Mouse (Mus musculus): ENCODE data around the gene Pacsin2.
"Not testable (repeated sequence)": the region's sequence is repeated elsewhere in the genome, so short reads cannot be mapped to it uniquely, and the experiment has no call there.

Pacsin2 gene

DNA sequence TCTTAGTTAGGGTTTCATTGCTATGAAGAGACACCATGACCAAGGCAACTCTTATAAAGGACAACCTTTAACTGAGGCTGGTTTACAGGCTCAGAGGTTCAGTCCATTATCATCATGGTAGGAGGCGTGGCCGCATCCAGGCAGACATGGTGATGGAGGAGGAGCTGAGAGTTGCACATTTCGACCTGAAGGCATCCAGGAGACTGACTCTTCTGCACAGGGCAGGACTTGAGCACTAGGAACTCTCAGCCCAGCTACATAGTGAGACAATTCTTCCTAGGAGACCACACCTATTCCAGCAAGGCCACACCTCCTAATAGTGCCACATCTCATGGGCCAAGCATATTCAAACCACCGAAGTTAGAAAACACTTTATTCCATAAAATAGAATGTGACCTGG is 15.4 kb upstream of the Pacsin2 start:
- no peak for DNase-seq (ENCODE audit: low spot score in 2 of 2)

DNA sequence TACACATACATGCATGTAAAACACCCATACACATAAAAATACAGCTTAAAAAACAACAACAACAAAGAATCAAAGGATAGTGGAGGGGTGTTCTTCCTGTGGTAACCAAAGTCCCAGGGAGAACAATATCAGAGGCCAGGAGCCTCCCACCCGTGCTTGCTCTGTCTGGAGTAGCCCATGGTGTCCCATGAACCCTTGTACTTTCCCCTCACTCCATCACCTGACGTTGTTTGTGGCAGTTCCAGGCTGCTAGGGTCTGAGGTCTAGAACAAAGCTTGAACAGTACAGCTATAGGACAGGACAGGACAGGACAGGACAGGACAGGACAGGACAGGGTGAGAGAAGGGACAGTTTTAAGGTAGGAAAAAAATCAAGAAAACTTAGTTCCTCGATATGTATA is 13.7 kb upstream of the Pacsin2 start:
- no peak for DNase-seq (ENCODE audit: low spot score in 2 of 2)

DNA sequence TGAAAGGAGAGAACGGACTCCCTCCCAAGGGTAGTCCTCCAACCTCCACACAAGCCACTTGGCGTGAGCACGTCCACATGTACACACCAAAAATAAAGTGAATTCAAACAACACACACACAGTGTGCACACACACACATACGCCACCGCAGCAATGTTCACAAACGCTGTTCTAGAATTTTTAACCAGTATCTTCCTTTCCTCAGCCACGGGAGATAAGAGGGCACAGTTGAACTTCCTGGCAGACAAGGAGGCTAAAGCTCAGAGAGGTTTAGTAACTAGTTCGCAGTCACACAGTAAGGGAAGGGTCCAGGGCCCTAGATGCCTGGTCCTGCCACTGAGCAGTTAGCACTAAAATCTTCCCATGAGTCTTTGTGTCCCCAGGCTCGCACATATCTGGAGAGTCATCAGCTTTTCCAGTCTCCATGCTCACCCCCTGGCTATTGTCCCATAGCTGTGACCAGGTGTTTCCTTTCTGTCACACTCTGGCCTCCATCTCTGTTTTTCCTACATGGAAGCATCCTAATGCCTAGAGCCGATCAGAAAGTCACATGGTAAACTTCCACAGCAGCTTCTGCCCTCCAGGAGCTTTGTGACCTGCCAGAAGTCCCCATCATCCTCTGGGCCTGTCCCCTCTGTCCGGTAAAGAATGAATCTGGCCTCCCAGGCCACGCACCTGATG is 12.3 kb upstream of the Pacsin2 start:
- no peak for DNase-seq (ENCODE audit: low spot score in 2 of 2)

DNA sequence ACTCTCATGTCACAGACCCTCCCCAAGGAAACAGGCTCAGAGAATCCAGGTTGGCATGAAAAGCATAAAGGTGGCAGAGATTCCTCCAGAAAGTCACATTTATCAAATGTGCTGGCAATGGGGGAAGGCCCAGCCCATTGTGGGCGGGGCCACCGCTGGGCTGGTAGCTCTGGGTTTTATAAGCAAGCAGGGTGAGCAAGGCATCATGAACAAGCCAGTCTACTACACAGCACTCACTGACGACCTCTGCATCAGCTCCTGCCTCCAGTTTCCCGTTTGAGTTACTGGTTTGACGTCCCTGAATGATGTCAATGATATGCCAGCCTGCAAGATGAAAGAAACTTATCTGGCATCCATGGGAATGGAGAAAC is 10.0 kb upstream of the Pacsin2 start:
- DNase-seq (ENCODE audit: low spot score in 2 of 2) = no peak

DNA sequence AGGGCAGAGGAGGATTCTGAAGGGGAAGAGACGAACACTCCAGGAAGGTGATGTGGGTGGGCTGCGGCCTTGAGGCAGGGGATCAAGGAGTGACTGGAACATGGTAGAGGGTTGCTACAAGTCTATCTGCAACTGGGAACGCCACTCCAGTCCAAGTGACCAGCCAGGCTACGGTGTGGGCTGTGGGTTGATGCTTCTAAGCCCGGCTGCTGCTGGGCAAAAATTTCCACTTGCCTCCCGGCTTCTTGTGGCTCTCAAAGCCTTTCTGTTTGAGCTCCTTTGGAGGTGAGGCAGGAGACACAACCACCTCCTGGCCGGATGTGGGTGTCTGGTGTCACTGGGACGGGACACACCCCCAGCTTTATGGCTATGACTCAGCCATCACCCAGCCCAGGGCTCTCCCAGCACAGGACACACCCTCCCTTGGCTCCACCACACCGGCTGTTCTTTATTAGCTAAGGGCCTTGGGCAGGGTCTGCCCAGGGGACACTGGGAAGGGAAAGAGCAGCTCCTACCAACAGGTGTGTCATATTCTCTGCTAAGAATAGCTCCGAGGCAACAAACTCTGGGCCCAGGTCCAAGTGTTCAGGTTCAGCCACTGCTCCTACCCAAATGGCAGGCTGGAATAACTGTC is 9.5 kb upstream of the Pacsin2 start:
- peak; percentile 79 to 81 for DNase-seq (ENCODE audit: low spot score in 2 of 2)

DNA sequence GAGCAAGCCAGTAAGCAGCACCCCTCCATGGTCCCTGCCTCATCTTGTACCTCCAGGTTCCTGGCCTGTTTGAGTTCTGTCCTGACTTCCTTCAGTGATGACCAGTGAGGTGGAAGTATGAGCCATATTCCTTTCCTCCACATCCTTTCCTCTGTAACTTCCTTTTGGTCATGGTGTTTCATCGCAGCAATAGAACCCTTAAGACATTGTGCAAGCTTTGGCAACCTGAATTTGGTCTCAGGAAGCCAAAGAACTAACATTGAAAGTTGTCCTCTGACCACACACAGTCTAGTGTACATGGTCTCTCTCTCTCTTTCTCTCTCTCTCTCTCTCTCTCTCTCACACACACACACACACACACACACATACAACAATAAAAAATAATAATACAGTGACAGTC is 8.8 kb upstream of the Pacsin2 start:
- no peak for DNase-seq (ENCODE audit: low spot score in 2 of 2)

DNA sequence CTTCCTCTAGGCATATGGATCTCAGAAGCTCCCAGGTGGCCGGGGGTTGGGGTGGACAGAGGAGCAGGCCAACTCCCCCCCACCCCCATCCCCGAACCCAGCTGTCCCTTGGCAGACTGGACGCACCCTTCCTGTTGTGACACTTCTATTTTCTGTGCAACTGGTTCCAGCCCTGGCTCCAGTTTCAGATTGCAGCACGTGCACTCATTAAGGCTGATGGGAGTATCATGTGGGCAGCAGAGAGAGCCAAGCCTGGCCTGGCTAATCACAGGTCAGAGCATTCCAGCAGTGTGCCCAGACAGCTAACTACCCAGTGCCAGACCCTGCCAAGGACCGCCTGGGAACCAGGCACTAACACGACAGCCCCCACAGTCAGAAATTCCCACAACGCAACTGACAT is 7.1 kb upstream of the Pacsin2 start:
- peak in 1 of 2 experiments; percentile 61 for DNase-seq (ENCODE audit: low spot score in 2 of 2)

DNA sequence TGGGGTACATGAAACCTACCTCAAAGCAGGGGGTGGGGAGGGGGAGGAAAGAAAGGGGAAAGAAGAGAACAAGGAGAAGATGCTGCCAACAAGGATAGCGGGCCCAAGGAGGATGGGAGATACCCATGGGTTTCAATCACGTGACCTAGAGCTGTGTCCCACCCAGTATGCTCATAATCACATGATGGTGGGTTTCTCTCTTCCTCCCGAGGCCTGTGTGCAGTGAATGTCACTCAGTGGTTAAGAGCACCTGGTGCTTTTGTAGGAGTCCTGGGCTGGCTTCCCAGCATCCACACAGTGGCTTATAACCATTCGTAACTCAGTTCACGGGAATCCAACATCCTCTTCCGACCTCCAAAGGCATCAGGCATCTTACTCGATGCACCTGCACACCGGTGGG is 6.0 kb upstream of the Pacsin2 start:
- DNase-seq (ENCODE audit: low spot score in 2 of 2) = no peak

DNA sequence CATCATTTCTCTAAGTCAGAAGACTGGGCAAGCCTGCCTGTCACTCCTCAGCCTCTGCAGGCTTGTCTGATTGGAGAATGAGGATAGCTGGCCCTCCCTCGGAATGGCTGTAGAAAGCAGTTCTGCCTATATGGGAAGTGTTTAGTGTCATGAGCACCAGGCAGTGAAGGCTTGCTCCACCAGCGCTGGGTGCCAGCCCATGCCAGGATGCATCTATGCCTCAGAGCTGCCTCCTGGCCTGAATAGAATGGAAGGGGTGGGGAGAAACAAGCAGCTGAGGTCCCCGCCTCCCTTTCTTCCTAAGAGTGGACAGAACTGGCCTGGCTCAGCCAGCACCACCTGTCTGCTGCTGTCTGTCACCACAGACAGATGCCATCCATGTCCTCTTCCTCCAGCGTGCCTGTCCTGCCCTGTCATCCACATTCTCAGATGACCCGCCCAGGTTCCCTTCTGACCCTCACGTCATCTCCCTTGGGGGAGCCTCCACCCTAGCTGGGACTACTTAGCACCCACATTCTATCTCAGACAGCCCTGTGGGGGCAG is 4.9 kb upstream of the Pacsin2 start:
- no peak for DNase-seq (ENCODE audit: low spot score in 2 of 2)

DNA sequence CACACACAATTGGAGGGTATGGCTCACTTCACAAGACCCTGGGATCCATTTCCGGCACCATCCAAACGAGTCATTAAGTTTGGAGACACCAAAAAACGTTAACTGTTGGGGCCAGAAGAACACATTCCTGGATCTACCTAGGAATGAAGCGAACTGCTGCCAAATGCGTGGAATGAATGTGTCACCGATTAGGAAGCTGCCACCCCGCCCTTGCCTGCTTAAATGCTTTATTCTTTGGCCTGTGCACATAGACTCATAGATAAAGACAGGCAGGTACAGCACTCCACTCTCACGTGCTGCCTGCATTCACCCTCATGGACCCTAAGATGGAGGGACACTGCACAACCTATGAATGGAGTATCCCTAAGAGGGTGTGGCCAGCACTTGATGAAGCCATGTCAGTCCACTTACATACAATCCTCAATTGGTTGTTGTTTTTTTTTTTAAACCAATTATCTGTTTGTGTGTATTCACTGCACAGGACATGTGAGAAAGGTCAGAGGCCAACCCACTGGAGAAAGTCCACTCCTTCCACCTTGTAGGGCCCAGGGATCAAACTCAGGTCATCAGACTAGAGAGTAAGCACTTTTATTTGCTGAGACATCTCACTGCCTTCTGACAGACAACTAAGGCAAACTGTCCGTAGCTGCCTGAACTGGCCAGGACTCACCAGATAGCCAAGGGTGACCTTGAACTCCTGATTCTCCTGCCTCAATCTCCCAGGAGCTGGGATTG is 3.0 kb upstream of the Pacsin2 start:
- no peak for DNase-seq (ENCODE audit: low spot score in 2 of 2)

DNA sequence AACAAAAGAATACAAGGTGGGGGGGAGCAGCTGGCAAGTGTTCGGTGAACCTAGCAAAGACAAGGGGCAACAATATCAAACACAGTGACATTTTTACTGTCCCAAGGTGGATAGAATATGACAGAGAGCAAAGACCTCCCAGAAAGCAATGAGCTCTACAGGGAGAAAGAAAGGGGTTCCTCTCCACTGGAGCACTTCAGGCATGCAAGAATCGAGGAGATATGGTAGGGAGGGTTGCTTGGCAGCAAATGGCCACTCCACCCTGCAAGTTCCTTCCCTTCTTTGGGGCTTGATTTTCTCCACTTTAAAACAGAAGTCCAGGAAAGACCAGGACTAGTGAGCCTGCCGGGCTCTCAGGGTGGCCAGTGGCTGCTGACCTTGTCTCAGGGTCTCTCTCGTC is 1.9 kb upstream of the Pacsin2 start:
- DNase-seq (ENCODE audit: low spot score in 2 of 2) = no peak

DNA sequence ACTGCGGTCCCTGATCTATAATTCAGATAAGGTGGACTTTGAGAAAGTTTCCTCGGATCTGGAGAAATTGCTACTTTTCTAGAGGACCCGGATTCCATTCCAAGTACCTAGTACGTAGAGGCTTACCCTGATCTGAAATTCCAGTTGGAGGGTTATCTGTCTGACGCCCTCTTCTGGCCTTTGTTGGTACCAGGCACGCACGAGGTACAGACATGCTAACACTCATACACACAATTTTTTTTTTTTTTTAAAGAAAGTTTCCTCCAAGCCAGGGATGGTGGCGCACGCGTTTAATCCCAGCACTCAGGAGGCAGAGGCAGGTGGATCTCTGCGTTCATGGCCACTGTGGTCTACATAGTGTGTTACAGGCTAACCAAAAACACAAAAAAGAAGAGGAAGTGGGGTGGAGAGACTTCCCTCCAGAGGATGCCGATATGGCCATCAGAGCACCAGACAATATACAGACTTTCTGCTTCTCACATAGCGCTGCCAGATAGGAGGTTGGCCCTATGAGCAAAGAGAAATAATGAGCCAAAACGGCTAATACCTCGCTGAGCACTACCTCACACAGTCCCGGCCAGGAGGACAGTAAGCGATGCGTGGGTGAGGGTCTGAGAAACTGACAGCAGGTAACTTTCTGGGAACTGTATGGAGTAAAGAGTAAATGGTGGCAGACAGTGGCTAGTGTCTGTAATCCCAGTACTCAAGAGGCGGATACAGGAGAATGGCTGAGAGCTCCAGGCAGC is 672 bp upstream of the Pacsin2 start:
- no peak for DNase-seq (ENCODE audit: low spot score in 2 of 2)

DNA sequence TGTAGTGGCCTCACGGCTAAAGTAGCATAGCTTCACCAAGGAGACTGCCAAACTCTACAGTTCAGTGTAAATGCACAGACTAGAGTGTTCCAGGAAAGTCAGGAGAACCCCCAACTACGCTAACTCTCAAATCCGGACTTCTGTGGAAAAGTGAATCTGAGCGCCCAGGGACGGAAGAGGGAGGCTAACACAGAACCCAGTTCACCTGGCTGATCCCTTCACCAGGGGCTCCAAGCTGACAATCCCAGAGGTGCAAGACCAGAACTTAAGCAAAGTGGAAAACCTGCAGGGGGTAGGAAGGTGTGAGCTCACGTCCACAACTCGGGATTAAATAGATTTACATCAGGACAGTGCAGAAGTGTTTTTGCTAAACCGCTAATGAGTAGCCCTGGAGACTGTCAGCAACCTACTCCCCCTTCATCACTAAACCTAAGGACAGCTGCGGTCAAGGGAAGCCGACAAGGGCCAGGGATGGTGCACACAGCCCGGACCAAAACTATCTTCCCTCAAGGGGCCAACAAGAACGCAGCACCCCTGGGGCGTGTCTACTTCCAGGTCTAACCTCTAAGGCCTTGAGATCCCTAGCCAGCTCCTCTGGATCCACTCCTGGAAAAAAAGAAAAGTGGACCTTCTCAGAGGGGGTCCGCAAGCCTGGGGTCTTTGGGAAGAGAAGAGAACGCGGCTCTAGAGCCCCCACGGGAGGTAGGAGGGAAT is 880 bp downstream of the Pacsin2 start:
- DNase-seq (ENCODE audit: low spot score in 2 of 2) = no peak

DNA sequence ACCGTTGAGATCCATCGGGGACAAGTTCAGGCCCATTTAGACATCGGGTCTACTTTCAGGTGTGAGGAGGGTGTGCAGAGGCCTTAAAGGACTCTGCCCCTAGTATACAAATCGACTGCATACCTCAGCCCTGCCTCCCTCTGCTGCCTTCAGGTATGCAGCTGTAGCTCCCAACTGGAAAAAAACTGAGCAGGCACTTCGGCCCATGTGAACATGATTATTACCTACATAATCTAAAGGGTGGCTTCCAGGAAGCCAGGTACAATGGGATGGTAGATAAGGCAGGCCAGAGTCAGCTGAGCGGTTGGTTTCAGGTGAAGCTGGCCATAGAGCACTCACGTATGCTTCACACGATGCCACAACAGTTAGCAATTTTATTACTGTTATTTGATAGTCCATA is 2.1 kb downstream of the Pacsin2 start:
- not testable (repeated sequence) for DNase-seq (ENCODE audit: low spot score in 2 of 2)

DNA sequence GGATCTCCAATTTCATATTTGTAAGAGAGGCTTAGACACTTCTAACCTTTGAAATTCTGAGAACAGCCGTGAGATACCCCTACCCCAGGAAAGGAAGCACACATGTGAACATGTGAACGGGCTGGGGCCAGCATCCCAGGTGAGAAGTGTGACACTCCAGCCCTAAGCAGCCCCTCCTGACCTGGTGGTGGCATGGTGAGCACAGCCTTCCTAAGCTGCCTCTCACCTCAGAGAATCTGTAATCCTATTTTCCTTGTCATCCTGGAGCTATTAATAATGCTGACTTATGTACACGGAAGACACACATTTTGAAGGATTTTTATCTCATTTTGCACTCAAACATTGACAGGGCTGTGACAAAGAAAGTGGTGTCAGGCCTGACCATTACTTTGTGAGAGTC is 3.5 kb downstream of the Pacsin2 start:
- DNase-seq (ENCODE audit: low spot score in 2 of 2) = no peak

DNA sequence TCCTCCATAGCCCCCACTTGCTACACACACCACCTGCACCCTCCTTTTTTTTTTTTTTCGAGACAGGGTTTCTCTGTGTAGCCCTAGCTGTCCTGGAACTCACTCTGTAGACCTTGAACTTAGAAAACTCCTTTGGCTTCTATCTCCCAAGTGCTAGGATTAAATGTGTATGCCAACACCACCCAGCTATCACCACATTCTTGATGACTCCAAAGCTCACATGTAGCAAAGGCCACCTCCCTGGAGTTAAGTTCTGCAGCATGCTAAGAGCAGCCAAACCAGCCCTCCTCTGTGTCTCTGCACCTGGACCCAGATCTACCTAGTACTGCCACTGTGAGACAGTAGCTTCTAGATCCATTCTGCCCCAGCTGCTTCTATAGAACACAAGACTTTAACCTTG is 6.9 kb downstream of the Pacsin2 start:
- DNase-seq (ENCODE audit: low spot score in 2 of 2) = no peak

DNA sequence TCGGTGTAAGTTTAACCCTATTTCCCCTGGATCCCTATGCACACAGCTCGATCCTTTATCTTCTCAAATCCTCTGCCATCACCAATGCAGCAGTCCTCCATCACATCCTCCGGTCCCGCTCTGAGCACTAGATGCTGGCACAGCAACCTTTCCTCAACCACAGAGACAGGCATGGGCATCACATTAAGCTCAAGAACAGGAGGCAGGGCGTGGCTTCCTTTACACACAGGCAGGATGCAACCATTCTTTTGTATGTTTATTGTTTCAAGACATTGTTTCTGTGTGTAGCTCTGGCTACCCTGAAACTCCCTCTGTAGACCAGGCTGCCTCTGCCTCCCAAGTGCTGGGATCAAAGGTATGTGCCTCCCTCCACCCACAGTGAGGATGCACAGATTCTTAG is 8.8 kb downstream of the Pacsin2 start:
- no peak for DNase-seq (ENCODE audit: low spot score in 2 of 2)

DNA sequence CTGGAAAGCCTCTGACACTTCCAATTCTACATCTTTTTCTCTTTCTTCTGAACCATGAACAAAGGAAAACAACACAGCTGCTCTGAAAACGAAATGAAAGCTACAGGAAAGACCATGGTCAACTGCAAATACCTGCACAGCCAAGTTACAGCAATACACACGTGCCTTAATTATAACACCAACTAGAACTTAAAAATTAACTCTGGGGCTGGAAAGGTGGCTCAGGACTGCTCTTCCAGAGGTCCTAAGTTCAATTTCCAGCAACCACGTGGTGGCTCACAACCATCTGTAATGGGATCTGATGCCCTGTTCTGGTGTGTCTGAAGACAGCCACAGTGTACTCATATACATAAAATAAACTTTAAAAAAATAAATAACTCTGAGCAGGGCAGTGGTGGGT is 9.4 kb downstream of the Pacsin2 start:
- no peak for DNase-seq (ENCODE audit: low spot score in 2 of 2)

DNA sequence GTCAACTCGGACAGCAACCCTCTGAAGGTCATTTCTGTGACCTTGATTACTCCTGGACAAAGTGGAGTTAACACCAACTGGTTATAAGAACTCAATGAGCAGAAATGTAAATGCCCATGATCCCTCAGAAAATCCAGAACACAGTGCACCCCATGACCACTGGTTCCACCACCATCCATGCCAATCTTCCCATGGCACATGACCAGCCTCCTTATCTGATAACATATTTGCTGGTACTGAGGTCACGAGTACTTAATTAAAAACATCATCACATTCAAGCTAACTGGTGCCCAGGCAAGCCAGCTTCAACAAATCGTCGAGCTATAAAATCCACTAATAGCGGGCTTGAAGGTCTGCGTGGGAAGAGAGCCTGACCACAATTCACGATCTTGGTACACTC is 10.0 kb downstream of the Pacsin2 start:
- no peak for DNase-seq (ENCODE audit: low spot score in 2 of 2)

DNA sequence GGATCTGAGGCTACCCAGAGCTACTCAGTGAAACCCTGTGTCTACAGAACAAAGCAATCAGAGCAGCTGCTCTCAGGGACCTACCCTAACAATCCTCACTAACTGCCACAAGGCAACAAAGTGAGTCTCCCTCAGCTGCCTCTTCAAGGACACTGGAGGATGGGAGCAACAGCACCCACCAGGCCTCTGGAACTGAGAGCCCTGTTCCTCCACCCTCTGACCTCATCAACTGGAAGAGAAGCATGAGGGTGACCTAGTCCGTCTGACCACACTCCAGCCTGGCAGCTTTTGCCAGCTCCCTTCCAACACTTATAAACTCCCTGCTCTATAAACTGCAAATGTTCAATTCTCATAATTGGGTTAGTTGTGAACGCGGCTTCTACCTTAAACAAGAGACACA is 10.5 kb downstream of the Pacsin2 start:
- DNase-seq (ENCODE audit: low spot score in 2 of 2) = no peak

DNA sequence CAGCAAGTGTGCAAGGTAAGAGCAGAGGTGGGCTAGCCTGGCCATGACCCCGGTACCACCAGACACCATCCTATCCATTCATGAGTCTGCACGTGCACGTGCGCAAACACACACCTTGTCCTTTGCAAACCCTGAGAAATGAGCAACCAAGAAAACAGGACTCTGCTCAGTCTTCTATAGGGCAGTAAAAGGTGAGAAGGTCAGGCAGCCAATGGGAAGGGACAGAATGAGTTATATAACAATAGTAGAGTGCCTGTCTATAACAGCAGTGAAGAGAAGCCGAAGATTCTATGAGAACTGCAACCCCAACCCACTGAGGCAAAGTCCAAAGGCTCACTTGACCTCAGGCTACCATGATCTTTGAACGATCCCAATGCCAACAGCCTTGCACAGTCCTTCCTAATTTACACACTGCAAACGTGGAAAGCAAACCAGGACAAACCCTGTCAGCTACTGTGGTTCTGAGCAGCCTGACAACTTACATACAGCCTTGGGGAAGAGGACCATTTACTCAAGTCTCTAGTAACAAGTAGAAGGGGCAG is 12.1 kb downstream of the Pacsin2 start:
- no peak for DNase-seq (ENCODE audit: low spot score in 2 of 2)

All from urinary bladder, postnatal 36 days (tissue).